Mouse (Mus musculus) gastrocnemius, postnatal 25 days (tissue): ENCODE data around the gene Hcn2. TPM values are rescaled to one million over a fixed set of nuclear protein-coding genes. Genes with fewer than 3 reads are reported as not detected.
A peak's percentile ranks its signal among the peaks of the same experiment; 100 is the strongest.
"Not testable (repeated sequence)": the region's sequence is repeated elsewhere in the genome, so short reads cannot be mapped to it uniquely, and the experiment has no call there.

ENCODE experiments used
- DNase-seq: peaks from one replicate; pipeline ENCODE4 v3.0.0; 2022
- total RNA-seq, 2 experiments: library from RNA; stranded (reverse); gene quantifications; 1 replicate in 1 of 2; 2 replicates in 1 of 2; pipeline ENCODE4 v1.2.3; 2021

Hcn2 gene
- total RNA-seq, 2 experiments from 2014 or later: 0.67 TPM

GRCm38 (mm10) chr10:79686691-79687090, 29.7 kb upstream of the Hcn2 start:
- DNase-seq: peak; percentile 70

DNA sequence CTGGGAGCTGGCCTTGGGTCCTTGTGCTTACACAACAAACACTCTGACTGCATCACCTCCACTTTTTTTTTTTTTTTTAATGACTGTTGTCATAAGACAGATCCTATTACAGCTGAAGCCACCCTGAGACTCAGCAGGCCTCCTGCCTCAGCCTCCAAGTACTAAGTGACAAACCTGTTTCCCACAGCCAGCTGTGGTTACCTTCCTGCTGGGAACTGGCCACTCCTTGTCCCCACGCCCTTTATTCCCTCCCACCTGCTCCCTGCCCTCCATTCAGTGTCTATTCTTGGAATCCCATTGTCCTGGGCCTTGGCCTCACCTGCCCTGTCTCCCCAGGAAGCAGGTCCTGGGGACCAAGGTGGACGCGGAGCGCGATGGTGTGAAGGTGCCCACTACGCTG, 28.9 kb upstream of the Hcn2 start:
- DNase-seq: no peak

GRCm38 (mm10) chr10:79688720-79689119, 27.7 kb upstream of the Hcn2 start, which contains the start of gene Gzmm:
Gene Gzmm, plus strand, starts transcription at chr10:79689020.
- DNase-seq: no peak

- DNase-seq: no peak
Measured at GRCm38 (mm10) chr10:79689178-79689577, 27.3 kb upstream of the Hcn2 start.

- DNase-seq: no peak
Measured at GRCm38 (mm10) chr10:79691986-79692548, 24.4 kb upstream of the Hcn2 start.

GRCm38 (mm10) chr10:79693580-79694378, 22.7 kb upstream of the Hcn2 start:
- DNase-seq: no peak

GRCm38 (mm10) chr10:79694379-79694655, 22.1 kb upstream of the Hcn2 start:
- no peak for DNase-seq

- peak; percentile 74 for DNase-seq
Measured at GRCm38 (mm10) chr10:79695231-79696128, 21.0 kb upstream of the Hcn2 start.

GRCm38 (mm10) chr10:79696129-79696651, 20.2 kb upstream of the Hcn2 start:
- DNase-seq: no peak

- no peak for DNase-seq
Measured at GRCm38 (mm10) chr10:79697916-79698315, 18.5 kb upstream of the Hcn2 start.

GRCm38 (mm10) chr10:79698459-79698858, 18.0 kb upstream of the Hcn2 start:
- no peak for DNase-seq

DNA sequence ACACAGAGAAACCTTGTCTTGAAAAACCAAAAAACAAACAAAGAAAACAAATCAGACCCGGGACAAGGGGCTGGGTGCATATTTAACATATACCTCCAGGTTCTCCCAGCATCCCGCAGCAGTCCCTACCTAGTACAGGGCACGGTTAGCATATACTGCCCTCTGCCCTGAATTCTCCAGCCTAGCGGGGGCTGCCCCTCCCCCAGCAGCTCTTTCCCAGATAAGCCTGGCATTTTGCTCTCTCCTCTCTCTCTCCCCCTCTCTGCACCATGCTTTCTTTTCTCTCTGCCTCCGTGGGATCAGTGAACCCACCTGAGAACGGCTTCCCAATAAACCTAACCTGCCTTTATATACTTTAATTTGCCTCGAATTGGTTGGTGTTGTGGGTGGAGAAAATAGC, 15.8 kb upstream of the Hcn2 start:
- DNase-seq: no peak

DNA sequence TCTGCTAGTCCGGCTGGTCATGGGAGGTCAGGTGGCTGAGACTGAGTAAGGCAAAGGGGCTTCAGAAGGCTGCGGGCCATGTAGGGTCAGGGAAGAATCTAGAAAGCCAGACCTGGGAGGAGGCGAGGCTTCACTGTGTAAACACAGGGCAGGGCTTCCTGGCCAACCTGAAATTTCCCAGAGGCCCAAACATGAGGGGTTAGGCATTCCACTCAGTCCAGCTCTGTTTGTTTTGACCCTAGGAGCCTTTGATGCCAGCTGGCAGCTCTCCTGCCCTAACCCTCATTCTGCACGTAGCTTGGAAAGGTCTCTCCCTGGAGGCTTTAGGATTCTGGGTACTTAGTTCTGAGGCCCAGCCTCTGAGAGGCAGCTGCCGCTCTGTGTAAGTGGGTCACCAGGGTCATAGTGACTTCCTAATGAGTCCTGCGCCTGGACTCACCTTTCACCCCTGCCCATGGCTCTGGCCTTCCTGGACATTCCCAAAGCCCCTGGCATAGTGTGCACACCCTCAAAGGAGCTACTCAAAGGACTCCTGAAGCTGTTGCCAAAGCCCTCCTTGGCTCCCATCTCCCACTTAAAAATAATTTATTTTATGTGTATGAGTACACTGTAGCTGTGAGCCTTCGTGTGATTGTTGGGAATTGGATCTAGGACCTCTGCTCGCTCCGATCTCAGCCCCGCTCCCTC, 14.8 kb upstream of the Hcn2 start:
- DNase-seq: peak; percentile 45

DNA sequence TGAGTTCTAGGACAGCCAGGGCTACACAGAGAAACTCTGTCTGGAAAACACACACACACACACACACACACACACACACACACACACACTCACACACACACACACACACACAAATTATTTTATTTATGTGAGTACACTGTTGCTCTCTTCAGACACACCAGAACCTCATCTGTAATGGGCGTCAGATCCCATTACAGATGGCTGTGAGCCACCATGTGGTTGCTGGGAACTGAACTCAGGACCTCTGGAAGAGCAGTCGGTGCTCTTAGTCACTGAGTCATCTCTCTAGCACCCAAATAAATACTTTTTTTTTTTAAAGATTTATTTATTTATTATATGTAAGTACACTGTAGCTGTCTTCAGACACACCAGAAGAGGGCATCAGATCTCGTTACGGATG, 13.5 kb upstream of the Hcn2 start:
- not testable (repeated sequence) for DNase-seq

DNA sequence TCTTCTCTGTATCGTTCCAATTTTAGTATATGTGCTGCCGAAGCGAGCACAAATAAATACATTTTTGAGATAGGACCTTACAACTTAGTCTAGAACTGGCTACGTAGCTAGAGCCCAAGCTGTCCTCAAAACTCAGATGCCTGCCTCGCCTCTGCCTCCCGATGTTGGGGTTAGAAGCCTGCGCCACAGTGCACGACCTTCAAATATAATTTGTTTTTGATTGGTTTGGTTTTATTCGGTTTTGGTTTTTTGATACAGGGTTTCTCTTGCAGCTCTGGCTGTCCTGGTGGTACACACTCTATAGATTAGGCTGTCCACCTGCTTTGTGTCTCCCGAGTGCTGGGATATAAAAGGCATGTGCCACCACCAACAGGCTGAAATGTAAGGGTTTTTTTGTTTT, 12.9 kb upstream of the Hcn2 start:
- DNase-seq: no peak

DNA sequence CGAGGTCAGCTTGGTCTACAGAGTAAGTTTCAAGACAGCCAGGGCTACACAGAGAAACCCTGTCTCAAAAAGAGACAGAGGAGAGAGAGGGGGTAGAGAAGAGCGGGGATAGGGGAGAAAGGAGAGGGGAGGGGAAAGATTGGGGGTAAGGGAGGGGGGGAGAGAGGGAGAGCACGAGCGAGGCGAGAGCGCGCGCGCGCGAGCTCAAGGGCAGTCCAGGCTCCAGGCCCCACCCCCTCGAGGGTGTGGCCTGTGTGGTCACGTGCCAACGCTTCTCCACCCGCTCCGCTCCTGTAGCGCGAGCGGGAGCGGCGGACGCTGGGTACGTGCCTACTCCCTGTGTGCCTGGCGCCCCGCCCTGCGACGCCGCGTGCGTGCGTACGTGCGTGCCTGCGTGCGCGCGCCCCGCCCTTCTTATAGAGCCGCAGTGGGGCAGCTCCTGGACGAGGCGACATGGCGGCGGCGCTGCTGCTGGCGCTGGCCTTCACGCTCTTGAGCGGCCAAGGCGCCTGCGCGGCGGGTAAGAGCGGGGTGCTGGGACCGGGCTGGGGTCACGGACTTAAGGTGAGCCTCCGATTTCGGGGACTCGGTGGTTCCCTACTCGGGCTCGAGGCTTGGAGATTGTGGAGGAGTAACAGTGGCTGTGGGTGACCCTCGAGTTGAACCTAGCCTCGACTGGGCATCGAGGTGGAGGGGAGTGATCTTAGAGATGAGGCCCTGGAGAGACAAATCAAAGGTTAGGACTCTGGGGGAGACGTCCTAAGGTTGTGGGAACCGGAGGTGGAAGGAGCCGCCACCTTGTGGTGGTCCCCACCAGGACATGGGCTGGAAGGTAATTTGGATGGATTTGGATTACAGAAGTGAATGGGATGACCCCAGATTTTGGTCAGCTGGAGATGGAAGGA, 12.1 kb upstream of the Hcn2 start, which contains the start of gene Bsg:
Gene Bsg (plus strand): TSS at position 427 of the 905 bp plus-strand sequence.
- DNase-seq: peak; percentile 99

- no peak for DNase-seq
Measured at GRCm38 (mm10) chr10:79704970-79705360, 11.5 kb upstream of the Hcn2 start.

- no peak for DNase-seq
Measured at GRCm38 (mm10) chr10:79705951-79706350, 10.5 kb upstream of the Hcn2 start.

- DNase-seq: peak; percentile 89
Measured at GRCm38 (mm10) chr10:79706406-79707094, 9.9 kb upstream of the Hcn2 start.

DNA sequence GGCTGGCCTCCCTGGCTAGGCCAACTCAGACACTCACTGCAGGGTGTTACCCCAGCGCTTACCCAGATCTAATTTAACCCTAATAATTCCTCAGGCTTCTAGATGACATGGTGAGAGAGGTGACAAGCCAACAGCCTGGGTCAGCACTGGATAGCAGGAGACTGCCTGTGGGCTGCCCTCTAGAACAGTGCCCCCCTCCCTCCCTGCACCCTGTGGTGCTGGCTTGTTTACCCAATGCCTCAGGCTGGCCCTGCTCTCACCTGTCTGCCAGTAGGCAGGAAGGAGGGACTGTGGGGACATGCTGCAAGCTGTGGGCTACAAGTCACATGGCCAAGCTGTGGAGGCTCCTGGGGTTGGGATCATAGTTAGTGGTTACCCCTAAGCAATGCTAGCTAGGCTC, 9.3 kb upstream of the Hcn2 start:
- DNase-seq: peak; percentile 75
